Mouse (Mus musculus) G1E (cell line): ENCODE results near the gene Parva. TPM values are rescaled to one million over a fixed set of nuclear protein-coding genes. Genes with fewer than 3 reads are reported as not detected.

Experiments
- ATAC-seq: 2 replicates; pipeline ENCODE4 v1.8.0; 2016; ENCODE audit warnings: mild to moderate bottlenecking; ENCODE audit not compliant: insufficient number of reproducible peaks, poor library complexity, low FRiP score, severe bottlenecking; ENCODE audit errors: extremely low read depth
- DNase-seq: peaks from one replicate; pipeline ENCODE4 v3.0.0; 2012; ENCODE audit warnings: low spot score
- H3K27me3 ChIP-seq: 2 replicates; pipeline ENCODE4 v1.6.1; 2012; ENCODE audit warnings: mild to moderate bottlenecking, low read length, inconsistent platforms; ENCODE audit not compliant: insufficient read depth
- H3K36me3 ChIP-seq: replicated peaks from 2 replicates; pipeline ENCODE3; 2012; ENCODE audit warnings: mild to moderate bottlenecking, inconsistent platforms
- H3K4me1 ChIP-seq: 2 replicates; pipeline ENCODE4 v1.6.1; 2012; ENCODE audit warnings: low read depth, low read length, inconsistent platforms, mixed read lengths; ENCODE audit not compliant: insufficient read depth
- H3K4me3 ChIP-seq: 2 replicates; pipeline ENCODE4 v1.5.1; 2012; ENCODE audit warnings: low read depth, mild to moderate bottlenecking, inconsistent platforms, low read length, moderate library complexity, mixed read lengths
- H3K9me3 ChIP-seq: replicated peaks from 2 replicates; pipeline ENCODE4 v1.6.1; 2012; ENCODE audit warnings: inconsistent platforms
- CTCF ChIP-seq: IDR thresholded peaks from 2 replicates; pipeline ENCODE4 v1.5.1; 2012; ENCODE audit warnings: low read depth, low read length, inconsistent platforms, mixed read lengths
- GATA1 ChIP-seq: IDR thresholded peaks from 2 replicates; pipeline ENCODE4 v1.6.1; 2012; ENCODE audit warnings: borderline replicate concordance, low read length, inconsistent platforms, mixed read lengths
- GATA2 ChIP-seq: IDR thresholded peaks from 2 replicates; pipeline ENCODE4 v1.6.1; 2012; ENCODE audit warnings: low read depth, low read length, inconsistent platforms, borderline replicate concordance
- POLR2AphosphoS5 ChIP-seq: IDR thresholded peaks from 2 replicates; pipeline ENCODE4 v1.6.1; 2012; ENCODE audit warnings: low read depth, low read length, inconsistent platforms; ENCODE audit not compliant: insufficient replicate concordance
- TAL1 ChIP-seq: conservative IDR thresholded peaks from 2 replicates; pipeline ENCODE4 v1.6.1; 2012; ENCODE audit warnings: low read depth, low read length, inconsistent platforms, mixed read lengths
- polyA plus RNA-seq: library from polyadenylated mRNA; stranded (reverse); fragments of >175 nt; gene quantifications from 2 replicates; pipeline ENCODE4 v1.2.3, GENCODE M21; 2012
- total RNA-seq, 2 experiments: library from RNA; stranded (forward) in 1 of 2; stranded (reverse) in 1 of 2; fragments of 200-1000 nt in 1 of 2; fragments of >200 nt in 1 of 2; fragmentation: Nextera tagmentation in 1 of 2; gene quantifications; 2 replicates each; pipeline ENCODE4 v1.2.3; 2014 to 2017

The Parva gene
- total and polyA plus RNA-seq, 3 experiments, result 0.05 TPM; not detected in 2

DNA sequence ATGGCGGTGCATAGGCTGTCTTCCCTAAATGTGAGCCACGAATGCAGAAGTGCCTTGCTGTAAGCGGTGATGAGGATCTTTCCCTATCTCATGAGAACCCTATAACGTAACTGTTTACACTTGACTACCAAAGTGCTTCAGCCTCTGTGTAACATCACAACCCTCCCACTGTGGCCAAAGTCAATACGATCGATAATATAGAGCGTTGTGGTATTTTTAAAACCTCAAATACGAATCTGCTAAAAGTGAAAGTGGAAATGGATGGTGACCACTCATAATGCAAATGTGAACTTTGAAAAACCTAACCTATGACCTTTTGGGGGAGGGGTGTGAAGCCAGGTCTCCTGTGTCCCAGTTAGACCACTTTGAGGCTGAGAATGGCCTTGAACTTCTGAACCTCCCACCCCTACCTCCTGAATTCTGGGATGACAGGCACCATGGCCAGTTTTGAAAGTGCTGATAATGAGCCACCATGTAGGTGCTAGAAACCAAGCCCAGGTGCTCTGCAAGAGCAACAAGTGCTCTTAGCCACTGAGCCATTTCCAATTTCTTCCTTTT lies 87.4 kb downstream of the Parva start:
- DNase-seq (no peak), ATAC-seq (no peak)
- no peaks in the 10 kb centered on the region for H3K27me3 ChIP-seq
- no peak for TF ChIP-seq POLR2AphosphoS5
- TF ChIP-seq GATA2, result no peak
- TF ChIP-seq GATA1, result no peak
- TF ChIP-seq TAL1, result no peak
- no peak for TF ChIP-seq CTCF
- peaks cover 20% of the 10 kb centered on the region for H3K9me3 ChIP-seq
- H3K36me3 ChIP-seq, result no peaks in the 10 kb centered on the region
- no peak overlapping the region for H3K4me3 ChIP-seq
- H3K4me1 ChIP-seq, result no peaks in the 10 kb centered on the region

DNA sequence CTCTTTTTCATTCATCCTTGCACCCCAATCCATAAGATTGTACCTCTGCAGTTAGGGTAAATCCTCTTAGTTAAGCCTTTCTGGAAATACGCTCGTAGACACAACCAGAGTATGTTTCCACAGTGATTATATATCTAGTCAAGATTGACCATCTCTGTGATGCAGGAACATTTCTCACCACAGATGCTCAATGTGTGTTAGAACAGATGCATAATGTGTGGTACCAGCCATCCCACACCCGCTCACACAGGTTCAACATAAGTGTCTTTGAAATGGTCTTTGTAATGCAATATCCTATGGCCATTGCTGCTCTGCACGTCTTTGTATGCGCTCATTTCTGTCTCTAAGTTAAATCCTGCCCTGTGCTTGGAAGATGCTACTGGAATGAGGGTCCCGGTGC lies 98.2 kb downstream of the Parva start:
- Histone ChIP-seq H3K9me3 (peaks cover 16% of the 10 kb centered on the region), H3K27me3 (no peaks in the 10 kb centered on the region), H3K36me3 (no peaks in the 10 kb centered on the region), H3K4me3 (no peak overlapping the region), H3K4me1 (no peaks in the 10 kb centered on the region)
- no peak for ATAC-seq
- DNase-seq, result no peak
- no peak for TF ChIP-seq CTCF
- no peak for TF ChIP-seq POLR2AphosphoS5
- no peak for TF ChIP-seq GATA1
- TF ChIP-seq GATA2, result no peak
- TF ChIP-seq TAL1, result no peak

DNA sequence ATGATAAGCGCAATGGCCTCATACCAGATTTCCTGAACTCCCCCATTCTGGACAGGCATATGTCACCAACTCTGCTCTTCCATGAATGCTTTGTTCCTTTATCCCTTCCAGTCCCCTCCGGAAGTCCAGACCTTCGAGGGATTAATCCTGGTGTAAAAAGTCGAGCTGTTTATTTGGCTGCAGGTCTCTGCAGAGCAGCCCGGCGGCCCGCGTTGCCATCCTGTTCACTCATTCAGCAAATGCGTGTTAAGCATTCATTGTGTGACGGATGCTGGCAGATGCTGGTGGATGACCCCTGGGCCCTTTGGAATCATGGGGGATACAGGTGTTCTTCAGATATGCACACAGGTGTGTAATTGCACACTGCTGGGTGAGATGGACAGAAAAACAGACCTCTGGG lies 98.9 kb downstream of the Parva start:
- no peak for ATAC-seq
- H3K4me1 ChIP-seq, result no peaks in the 10 kb centered on the region
- TF ChIP-seq TAL1 (no peak), POLR2AphosphoS5 (no peak), GATA1 (no peak), GATA2 (no peak), CTCF (no peak)
- no peaks in the 10 kb centered on the region for H3K36me3 ChIP-seq
- H3K4me3 ChIP-seq, result no peak overlapping the region
- H3K27me3 ChIP-seq, result no peaks in the 10 kb centered on the region
- H3K9me3 ChIP-seq, result peaks cover 16% of the 10 kb centered on the region
- no peak for DNase-seq

DNA sequence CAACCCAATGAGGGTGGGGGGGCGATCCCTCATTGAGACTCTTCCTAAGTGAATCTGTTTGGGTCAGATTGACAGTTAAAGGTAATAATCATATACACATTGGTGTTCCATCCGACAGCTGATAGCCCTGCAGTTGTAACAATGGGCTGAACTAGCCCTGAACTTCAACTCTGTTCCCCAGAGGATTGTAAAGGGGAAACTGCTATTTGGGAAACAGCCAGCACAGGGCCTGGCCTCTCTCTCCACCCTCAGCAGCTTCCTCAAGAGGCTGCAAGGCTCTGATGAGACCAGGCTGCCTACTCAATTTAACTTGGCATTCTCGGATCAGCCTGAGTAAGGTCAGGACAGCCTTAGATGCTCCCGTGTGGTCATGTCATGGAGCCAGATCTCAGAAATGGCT lies 99.9 kb downstream of the Parva start:
- DNase-seq, result no peak

DNA sequence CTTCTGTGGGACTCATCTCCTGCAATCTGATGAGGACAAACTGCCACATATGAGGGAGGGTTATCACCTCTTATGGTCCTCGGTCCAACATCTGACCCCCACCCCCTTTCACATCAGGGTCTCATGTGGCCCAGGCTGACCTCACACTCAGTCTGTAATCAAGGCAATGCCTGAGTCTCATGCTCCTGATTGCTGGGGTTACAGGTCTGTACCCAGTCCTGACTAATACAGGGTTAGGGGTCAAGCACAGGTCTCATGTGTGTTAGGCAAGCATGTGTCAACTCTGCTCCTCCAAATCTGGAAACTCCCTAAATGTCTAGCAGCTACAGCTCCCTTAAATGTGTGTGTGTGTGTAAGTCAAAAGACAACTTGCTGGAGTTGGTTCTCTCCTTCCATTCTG lies 100.8 kb downstream of the Parva start:
- DNase-seq (no peak), ATAC-seq (no peak)
- peaks cover 16% of the 10 kb centered on the region for H3K9me3 ChIP-seq
- no peak overlapping the region for H3K4me3 ChIP-seq
- TF ChIP-seq GATA2 (no peak), POLR2AphosphoS5 (no peak), CTCF (no peak), TAL1 (no peak)
- H3K36me3 ChIP-seq, result no peaks in the 10 kb centered on the region
- no peaks in the 10 kb centered on the region for H3K4me1 ChIP-seq
- H3K27me3 ChIP-seq, result no peaks in the 10 kb centered on the region

More for the DNA sequence above, 99.9 kb downstream of the Parva start:
- Histone ChIP-seq H3K4me1 (no peaks in the 10 kb centered on the region), H3K36me3 (no peaks in the 10 kb centered on the region), H3K9me3 (peaks cover 16% of the 10 kb centered on the region), H3K4me3 (no peak overlapping the region), H3K27me3 (no peaks in the 10 kb centered on the region)
- TF ChIP-seq CTCF (no peak), POLR2AphosphoS5 (no peak), TAL1 (no peak), GATA2 (no peak)
- ATAC-seq, result no peak

DNA sequence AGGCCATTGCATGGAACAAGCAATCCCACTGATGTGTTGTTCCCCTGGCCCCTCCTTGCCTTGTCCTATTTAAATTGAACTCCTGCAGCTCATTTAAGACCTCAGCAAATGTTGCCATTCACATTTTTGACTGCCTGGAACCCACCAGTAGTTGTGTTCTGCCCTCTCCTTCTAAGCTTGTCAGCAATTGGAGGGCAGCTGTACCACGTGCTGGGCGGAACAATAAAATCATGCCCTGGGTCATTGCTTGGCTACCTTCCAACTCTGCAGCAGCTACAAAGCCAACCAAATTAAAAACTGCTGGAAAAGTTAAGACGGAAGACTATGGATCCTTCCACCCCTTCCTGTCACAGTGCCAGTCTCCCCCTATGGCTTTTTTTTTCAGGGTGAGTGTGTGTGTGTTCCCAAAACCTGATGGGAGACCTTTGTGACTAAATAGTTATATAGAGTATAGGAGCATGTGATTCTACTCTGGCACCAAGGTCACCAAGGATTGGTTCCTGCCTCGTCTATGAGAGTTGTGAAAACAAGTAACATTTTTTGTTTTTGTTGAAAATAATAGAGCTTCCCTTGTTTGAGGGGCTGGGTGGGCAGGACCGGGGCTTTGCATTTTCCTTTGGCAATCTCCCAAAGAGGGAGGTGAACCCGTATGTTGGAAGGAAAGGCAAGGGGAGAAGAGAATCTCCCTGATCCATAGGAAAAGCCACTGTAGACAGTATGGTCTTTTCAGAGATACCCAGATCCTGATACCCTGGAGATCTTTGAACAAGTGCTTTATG lies 101.5 kb downstream of the Parva start:
- no peak for ATAC-seq
- TF ChIP-seq CTCF, result no peak
- TF ChIP-seq GATA1, result no peak
- TF ChIP-seq TAL1, result no peak
- no peak for TF ChIP-seq POLR2AphosphoS5
- TF ChIP-seq GATA2, result no peak
- no peak for DNase-seq

More for the DNA sequence above, 101.5 kb downstream of the Parva start:
- Histone ChIP-seq H3K27me3 (no peaks in the 10 kb centered on the region), H3K36me3 (no peaks in the 10 kb centered on the region), H3K4me3 (no peak overlapping the region), H3K9me3 (peaks cover 11% of the 10 kb centered on the region), H3K4me1 (no peaks in the 10 kb centered on the region)
